14 mouse cellular contexts compared by ENCODE assay signal in genomic region chr3:106485810-106486209, GRCm38 (mm10). TPM values are rescaled to one million over a fixed set of nuclear protein-coding genes. Genes with fewer than 3 reads are reported as not detected.
DNase-seq lines count a peak whose midpoint lies in the region; ATAC-seq and TF ChIP-seq lines count a peak whose summit lies in the region.
"Had no signal": no experiment of that assay in that cellular context is flagged by ENCODE, and none has a peak within 500 bp of the region (broad histone marks: within the 10 kb centered on the region; RNA-seq: fewer than 3 reads in every experiment).

No protein-coding gene starts in this region.

- intact Hi-C loops in left cerebral cortex, postnatal 25 days (cut with DNase I) = no loop called here

- TF ChIP-seq POLR2A in lung, adult 2 months (IDR thresholded peaks at IDR 0.05; ENCODE audit: borderline replicate concordance, extremely low read depth, low read depth, low read length) = no peak

- ATAC-seq in CD4-positive, CD25-positive, alpha-beta regulatory T cell, adult 4 months = peak; percentile 76

- H3K4me1 ChIP-seq in lung, adult 2 months (ENCODE audit: control insufficient read depth, insufficient read depth, low read length) = peaks cover 14% of the 10 kb centered on the region

- WGBS in lung, adult 2 months = 40% methylated on average over 5 of the region's 5 CpGs

- H3K4me3 ChIP-seq in lung, adult 2 months (replicated peaks; ENCODE audit: extremely low read depth, low read depth, low read length) = peak overlapping the region; percentile 39
- H3K4me3 ChIP-seq: forebrain, embryonic 10.5 days; hindbrain, embryonic 10.5 days; limb, embryonic 13.5 days; midbrain, embryonic 12.5 days had no signal

- TF ChIP-seq CTCF in lung, adult 2 months (IDR thresholded peaks at IDR 0.05; ENCODE audit: insufficient read depth, low read length) = no peak

- peak; percentile 31 for DNase-seq in adrenal gland, adult 8-10 months
- no peak for DNase-seq in adrenal gland, postnatal 10 days
- no peak for DNase-seq in lung, adult 2 months
- peak; percentile 42 for DNase-seq in skeletal muscle tissue, adult 2 months (ENCODE audit: low read depth, low spot score)
- DNase-seq in frontal cortex, postnatal 14 days (ENCODE audit: low spot score in 2 of 2) = no peak
- DNase-seq in left cerebral cortex, postnatal 25 days (ENCODE audit: low spot score in 2 of 2) = no peak
- DNase-seq in layer of hippocampus, postnatal 25 days (ENCODE audit: extremely low spot score in 1 of 2, low spot score in 1 of 2) = no peak
- DNase-seq: heart, adult 18-20 months; kidney, postnatal 4 days had no signal

RNA-seq across cellular contexts. Expression of gene Dennd2d, which starts 3.6 kb away (rescaled TPM):
- total RNA-seq in adrenal gland, adult 8-10 months (2022) = 1 to 10 TPM; 2.4 to 8.7 (median 4.8) TPM
- 1 to 10 TPM; 4.7 to 5.0 TPM for total RNA-seq in adrenal gland, postnatal 10 days (2021)
- 100 to 1,000 TPM; 189 to 222 TPM for polyA plus RNA-seq in CD4-positive, CD25-positive, alpha-beta regulatory T cell, adult 4 months (2017; shearing (Covaris generic))
- 8.7 and 12.7 TPM in 2 replicates for polyA plus RNA-seq in lung, adult 2 months (2012; rRNA removed)
- total RNA-seq in left cerebral cortex, postnatal 25 days (2021) = under 1 TPM in 1 of 2 experiments, not detected in 1; 0.44 TPM
- 1 to 10 TPM in 1 of 2 experiments, under 1 TPM in 1; 0.30 to 1.1 TPM for total RNA-seq in layer of hippocampus, postnatal 25 days (2021)

Comparison
In these comparisons a context has a peak if more than half of its experiments do, and no peak if none do; other contexts are left out.
1. DNase-seq: peak in adrenal gland, adult 8-10 months (single experiment) and skeletal muscle tissue, adult 2 months (single experiment); none in adrenal gland, postnatal 10 days (single experiment), lung, adult 2 months (single experiment), frontal cortex, postnatal 14 days (0 of 2), left cerebral cortex, postnatal 25 days (0 of 2) and layer of hippocampus, postnatal 25 days (0 of 2).